Mouse (Mus musculus): ENCODE measurements around the gene Abhd13.

The Abhd13 gene

DNA sequence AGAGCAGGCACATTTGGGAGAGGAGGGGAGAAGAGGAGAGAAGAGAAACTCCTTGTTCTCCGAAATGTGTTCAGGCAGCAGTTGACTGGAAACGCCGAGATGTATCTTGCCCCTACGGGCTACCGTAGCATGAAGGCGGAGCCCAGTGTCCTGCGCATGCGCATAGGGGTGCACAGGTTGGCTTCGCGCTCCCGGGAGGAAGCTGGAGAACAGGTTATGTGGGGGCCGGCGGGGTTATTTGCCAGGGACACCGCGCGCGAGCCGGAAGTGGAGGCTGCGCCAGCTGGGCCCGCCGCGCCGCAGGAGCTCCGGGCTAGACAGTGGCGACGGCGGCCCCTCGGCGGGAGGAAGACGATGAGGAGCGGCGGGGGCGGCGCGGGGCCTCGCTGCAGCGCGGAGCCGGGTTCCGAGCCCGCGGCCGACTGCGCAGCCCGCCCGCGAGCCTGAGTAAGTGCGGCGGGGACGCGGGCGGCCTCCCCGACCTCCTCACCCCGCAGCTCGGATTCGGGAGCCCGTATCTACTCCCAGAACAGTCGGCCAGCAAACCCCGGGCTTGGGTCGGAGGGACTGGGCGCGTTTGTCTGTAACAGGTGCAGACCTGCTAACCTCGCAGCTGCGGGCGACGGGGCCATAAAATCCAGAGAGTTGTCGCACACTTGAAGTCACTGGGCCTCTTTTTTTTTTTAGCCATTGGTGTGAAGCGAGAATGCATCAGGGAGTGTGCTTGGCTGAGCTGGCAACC is at the start of gene Abhd13, which contains the start of gene Lig4:
Abhd13 (plus strand) TSS at position 135 of the 742 bp plus-strand sequence.
Lig4 (minus strand) TSS at position 114 of the 742 bp plus-strand sequence.
- DNase-seq (ENCODE audit: low spot score) = peak; percentile 95

DNA sequence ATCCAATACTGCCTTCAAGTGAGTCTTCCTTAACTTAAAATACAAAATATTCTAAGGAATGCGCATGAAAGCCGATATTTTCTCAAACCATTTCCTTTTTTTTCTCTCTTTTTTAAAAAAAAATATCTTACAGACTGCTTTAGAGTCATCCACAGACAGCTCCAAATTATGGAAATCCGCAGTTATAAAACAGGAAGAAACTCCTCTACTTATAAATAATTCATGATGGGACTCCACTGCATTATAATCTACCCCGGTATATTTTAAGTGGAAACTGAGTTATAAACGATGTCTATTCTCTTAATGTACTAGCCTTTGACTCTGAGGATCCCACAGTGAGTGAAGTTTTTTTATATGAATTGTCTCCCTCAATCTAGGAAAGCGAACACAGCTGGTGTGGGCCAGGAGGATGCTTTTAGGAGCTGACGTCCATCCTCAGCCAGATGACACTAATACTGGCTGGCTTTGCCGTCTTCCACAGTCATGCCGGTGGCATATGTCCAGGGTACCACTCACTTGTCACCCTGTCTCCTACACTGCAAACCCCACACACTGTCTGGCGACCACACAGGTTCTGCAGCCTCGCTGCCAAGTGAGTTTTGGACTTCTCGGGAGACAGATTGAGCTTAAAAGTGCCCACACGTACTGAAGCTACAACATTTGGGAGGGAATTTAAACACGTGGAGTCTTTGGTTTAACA is 47.6 kb upstream of the Abhd13 start:
- DNase-seq (ENCODE audit: low spot score) = no peak

DNA sequence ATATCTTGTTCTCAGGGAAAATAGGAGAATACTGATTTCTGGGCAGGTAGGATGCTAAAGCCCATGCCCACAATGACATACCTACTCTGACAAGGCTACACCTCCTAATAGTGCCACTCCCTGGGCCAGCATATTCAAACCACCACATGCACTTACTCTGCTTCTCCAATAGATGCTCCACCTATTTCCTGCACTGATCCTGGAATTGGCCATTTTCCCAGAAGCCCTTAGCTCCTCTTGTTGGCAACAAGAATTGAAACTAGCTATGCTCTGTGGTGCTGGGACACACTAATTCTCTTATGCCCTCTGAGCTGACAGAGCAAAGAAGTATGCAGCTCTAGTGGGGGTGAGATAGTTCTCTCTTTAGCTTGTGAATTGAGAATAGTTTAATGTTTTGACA is 44.8 kb upstream of the Abhd13 start:
- no peak for DNase-seq (ENCODE audit: low spot score)

DNA sequence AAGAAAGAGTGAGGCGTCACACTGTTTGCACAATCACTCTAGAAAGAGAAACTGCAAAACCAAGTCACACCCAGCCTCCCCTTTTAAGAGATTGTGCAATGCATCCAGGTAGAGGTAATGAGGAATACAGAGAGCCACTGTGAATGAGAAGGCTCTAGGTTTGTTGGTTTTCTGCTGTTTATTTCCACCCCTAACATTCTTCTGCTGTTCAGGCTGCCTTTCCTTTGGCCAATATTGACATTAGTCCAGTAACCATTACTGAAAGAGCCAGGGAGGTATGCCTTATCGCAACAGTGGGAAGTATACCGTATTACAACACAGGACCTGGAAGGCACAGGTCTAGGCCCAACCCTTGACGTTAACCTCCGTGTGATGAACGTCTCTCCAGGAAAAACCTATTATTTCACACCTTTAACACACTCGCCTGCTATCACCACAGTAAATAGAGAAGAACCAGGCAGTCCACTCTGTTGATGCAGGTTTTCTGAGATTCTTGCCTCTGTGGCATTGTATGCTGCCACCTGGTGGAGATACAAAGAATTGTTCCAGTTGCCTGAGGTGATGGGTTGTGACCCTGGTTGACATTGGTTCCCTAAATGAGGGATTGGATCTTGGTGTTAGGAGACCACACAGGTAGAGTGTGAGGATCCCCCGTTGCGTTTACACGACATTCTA is 42.5 kb upstream of the Abhd13 start:
- no peak for DNase-seq (ENCODE audit: low spot score)

DNA sequence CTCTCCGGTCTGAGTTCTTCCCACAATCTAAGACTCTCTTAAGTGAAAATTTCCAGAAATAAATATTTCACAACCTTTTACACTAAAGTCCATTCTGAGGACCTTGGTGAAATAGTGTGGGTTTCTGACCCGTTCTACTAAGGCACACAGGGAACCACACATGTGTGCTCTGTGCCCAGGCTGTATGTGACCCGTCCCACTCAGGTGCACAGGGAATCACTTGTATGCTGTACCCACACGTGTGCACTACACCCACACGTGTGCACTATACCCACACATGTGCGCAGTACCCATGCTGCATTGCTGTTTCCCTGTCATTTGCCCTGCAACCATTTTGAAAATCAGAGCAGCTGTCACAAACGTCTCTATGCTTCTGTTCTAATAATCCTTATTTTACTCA is 41.9 kb upstream of the Abhd13 start:
- DNase-seq (ENCODE audit: low spot score) = no peak

DNA sequence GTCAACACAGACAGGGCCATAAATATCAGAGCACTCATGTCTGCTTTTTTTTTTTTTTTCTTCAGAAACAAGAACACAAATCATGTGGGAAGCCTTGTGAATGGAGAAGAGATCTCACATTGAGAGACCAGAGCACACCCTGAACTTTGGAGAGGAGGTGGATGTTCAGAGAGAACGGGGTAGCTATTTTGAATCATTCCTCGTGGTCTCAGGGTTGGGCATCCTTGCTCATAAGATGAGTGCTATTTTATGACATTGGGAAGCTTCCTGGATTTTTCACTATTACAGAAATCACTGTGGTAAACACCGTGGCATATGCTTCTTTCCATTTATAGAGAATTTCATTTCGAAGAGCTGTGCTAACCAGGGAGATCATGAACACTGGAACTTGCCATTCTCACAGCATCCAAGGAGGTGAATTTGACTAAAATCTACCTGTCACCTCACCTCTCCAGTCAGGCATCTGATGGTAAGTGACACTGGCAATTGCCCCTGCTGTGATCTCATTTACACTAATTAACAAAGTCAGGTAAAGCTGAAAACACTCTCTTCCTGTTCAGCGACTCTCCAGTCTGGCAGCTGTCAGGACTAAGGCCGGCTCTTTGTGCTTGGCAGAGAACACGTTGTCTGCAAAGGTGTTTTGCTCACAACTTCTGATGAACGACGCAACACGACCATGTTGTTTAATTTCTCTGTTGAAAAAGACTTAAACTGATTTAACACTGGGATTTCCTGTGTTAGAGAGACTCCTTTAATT is 28.2 kb upstream of the Abhd13 start:
- DNase-seq (ENCODE audit: low spot score) = no peak

DNA sequence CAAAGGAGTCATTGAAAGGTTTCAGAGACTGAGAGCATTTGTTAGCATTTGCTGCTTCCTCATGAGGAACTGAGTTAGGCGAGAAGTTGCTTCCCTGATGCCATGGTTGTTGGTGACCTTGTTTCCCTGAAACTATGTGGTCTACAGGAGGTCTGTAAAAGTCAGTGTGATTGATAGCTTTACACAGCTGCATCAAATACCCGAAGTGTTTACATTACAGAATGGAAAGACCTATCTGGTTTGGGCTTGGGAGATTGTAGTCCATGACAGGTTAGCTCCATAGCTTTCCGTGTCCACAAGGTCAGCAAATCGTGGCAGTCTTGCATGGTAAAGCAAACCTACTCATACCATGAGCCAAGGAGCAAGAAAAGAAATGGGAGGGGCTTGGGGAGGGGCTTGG is 19.2 kb upstream of the Abhd13 start:
- DNase-seq (ENCODE audit: low spot score) = no peak

DNA sequence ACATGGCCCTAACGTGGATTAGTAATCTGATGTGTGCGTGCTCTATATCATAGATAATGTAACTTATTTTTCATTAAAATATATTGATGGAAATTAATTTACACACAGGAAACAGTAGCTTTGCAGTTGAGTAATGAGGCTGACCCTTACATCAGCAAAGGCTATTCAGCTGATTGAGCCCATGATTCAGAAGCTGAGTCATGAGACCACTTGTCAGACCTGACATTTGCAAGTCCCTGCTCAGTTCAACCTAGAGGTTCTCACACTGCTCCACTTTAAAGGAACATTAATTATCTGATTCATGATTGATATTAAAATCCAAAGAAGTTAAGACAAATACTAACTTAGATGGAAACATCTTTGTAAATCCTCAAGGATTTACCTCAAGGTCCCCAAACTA is 17.6 kb upstream of the Abhd13 start:
- DNase-seq (ENCODE audit: low spot score) = no peak

DNA sequence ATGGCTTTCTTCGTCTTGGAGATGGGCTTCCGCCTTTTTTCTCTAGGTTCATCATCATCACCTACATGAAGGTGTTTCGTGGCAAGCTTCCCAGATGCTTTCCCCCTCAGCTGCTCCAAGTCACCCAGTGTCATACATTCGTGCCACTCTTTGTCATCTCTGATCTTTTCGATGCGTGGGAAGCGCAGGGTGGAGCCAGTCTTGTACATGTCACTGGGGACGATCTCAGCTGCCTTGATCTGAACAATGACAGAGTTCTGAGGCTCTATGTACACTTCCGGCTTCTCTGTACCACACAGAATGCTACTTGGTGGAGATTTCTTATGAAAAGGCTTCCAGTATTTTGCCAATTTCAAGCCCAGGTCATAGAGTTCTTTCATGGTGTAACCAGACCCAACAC is 5.6 kb upstream of the Abhd13 start:
- no peak for DNase-seq (ENCODE audit: low spot score)

DNA sequence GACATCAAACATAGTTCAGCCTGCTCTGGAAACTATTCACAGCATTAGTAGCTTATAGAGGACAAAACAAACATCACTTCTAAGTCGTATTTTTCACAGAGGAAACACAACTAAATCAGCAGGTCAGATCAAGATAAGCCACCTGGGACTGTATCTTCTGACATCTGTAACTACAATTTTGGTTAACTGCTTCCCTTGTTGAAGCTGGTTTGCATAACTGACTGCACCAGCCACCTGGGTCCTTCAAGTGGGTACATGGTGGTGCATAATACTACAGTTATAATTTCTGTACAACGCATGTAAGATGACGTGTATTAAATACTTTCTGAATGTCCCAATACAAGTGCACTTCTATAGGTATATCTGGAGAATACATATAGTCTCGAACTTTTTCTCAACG is 2.2 kb upstream of the Abhd13 start:
- no peak for DNase-seq (ENCODE audit: low spot score)

DNA sequence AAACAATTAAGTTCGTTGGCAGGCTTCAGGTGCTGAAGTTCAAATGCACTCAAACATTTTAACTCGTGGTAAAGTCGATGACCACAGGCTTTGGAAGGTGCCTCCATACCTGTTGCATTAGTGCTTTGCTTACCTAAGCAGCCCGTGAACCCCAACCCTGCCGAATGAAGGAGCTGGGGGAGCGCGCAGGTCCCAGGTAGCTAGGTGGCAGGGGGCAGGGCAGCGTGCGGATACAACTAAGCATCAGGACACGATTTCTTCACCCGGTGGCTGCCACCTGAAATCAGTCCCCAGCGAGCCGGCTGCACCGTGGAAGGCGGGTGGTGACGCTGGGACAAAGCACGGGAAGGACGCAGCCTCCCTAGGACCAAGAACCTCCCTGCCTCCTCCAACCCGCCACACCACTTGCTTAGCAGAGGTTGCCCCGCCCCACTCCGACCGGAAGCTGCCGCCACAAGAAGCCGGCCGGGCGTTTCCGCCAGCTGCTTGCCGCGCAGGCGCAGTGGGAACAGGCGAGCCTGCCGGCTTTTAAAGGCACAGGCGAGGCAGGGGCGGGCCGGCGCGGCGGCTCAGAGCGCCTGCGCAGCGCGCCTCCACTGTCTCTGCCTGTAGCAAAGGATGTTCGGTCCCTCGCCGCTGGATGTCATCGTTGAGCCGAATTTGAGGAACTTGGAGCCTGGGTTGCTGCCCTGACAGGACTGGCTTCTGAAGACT is 1.5 kb upstream of the Abhd13 start:
- peak; percentile 99 for DNase-seq (ENCODE audit: low spot score)

DNA sequence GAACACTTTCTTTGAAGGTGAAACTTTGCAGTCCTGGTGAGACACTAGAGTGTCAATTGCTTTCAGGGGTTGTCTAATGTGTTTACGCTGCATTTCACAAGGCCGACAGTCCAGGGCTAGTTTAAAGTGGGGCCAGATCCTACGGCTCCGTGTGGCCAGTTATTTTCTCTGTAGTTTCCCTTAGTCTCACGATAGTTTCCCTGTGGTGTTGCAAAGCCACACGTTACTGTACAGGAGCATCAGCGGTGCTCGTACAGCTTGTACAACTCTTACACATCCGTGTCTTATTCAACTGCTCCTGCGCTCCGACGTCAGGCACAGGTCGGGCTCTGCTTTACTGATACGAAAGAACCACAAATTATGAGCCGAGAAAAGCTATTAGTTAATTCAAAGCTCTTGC is 491 bp upstream of the Abhd13 start:
- DNase-seq (ENCODE audit: low spot score) = no peak

DNA sequence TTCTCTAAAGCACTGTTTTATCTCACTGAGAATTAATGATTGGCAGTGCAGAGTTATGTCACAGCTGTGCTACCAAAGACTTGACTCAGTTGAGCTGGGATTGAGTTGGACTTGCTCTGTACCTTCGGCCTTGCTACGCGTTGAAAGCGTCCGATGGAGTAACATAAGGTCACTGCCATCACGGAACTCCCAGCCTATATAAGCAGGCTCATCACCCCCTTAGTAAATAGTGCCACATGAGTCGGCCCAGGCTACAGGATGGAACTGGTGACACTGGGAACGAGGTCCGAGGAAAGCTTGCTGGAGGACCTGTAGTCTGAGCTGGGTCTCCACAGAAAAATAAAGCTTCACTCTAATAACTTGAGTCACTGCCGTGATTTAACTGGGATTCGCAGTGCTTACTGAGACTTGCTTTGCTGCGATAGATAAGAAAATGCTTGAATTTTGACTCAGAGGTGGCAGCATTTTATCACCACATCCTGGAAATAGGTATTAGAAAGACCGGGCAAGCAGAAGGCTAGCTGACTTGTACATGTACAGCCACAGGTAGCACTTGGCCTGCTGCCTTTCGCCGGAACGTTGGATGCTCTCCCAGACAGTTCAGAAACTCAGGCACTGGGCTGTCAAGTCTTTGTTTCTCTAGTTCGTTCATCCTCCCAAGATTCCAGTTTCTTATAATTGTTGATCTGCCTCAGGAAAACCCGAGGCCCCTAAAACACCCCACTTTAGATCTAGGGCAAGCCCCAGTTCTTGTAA is 1.1 kb downstream of the Abhd13 start:
- no peak for DNase-seq (ENCODE audit: low spot score)

DNA sequence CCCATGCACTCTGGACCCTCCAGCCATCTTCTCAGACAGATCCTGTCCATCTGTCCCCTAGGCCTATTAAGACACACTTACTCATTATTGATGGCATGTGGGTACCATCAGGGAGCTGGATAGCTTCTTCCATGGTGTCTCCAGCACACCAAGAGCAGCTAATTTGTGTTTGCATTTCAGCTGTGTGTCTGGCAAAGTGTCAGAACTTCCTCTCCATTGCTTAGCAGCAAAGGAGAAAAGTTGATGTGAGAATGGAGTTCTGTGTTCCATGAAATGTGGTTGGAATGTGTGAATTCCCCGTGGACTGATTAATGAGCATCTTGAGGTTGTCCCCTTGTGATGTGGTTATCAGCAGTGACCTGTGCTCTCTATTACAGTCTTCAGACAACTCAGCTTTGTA is 2.2 kb downstream of the Abhd13 start:
- no peak for DNase-seq (ENCODE audit: low spot score)

DNA sequence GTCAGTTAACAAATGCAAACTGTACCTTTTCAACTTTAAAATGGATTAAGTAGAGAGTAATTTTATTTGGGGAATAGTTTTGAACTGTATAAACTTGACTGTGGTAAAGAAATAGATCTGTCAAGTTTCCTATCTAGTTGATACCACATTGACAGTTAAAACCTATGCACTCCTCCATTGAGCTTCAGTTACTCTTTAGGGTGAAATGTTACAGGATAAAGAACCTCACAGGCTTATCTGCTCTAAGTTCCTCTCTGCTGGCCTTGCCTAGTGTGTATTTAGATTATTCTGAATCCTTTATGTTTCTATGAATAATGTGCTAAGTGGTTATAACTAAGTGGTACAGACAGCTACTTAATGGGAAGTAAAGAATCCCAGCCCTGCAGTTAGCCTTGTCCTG is 2.7 kb downstream of the Abhd13 start:
- no peak for DNase-seq (ENCODE audit: low spot score)

DNA sequence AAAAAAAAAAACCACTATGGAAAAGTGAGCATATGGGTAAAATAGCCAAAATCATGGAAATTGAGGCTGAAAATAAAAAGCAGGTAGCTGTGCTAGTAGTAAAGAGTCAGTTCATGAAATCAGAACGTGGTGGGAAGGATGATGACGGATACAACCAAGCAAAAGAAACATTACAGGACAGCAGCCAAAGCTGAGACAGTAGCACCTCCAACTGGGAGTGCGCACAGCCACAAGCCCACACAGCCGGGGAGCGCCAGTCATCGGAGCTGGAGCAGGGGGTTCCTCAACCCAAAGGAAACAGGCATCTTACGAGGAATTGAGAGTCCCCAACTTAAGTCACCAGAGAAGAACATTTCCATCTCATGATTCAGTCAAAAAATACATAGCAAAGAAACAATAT is 26.6 kb downstream of the Abhd13 start:
- no peak for DNase-seq (ENCODE audit: low spot score)

DNA sequence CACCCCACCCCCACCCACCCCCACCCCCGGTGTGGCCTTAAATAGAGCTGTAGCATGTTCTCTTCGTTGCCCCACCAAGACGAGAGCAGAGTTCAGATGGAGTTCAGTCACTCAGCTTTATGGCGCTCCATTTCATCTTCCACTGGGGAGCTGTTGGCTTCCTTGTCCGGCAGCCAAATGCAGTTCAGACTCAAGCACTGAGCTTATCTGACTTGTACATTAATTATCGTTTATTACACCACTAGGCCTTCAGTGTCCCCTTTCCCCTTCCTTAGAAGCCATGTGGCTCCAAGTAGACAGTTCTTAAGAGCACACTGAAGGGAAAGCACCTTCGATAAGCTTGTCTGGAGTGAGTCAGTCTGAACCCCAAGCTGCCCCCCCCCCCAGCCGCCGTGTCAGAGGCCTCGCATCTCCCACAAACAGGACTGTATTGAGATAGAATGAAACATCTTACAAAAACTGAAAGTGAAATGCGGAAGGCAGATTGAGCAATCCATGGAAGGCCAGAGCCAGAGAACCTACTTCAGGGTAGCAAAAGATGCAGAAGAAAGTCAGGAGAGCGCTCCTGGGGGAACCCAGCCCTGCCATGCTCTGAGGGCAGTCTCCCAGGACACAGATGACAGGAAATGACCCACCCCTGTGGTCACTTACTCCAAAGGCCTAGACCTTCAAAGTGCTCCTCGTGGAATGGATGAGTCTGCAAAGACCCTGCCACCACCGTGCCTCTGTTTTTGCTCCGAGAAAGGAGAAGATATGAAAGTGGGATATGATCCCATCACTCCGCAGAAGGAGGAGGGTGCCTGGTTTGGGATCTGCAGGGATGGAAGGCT is 28.9 kb downstream of the Abhd13 start, which contains the start of gene Tnfsf13b:
Tnfsf13b (plus strand) TSS at position 312 of the 830 bp plus-strand sequence.
- DNase-seq (ENCODE audit: low spot score) = no peak

DNA sequence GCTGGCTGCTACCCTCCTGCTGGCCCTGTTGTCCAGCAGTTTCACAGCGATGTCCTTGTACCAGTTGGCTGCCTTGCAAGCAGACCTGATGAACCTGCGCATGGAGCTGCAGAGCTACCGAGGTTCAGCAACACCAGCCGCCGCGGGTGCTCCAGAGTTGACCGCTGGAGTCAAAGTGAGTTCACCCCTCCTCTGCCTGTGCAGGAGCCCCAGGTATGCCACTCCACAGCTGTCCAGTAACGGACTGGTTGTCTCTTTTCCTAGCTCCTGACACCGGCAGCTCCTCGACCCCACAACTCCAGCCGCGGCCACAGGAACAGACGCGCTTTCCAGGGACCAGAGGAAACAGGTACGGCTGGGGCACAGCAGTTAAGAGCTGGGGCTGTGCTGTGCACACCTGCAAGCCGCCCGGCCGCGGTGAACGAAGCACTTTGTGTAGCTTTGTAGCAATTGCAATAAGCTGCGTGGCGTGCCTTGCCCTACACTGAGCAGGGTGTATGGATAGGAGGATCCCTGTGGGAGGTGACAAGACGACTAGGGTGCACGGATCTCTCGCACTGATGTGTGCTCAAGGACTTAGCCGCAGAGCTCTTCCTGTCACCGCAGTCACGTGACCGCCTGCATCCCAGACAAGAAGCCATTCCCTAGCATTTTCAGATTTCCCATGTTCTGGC is 29.6 kb downstream of the Abhd13 start:
- DNase-seq (ENCODE audit: low spot score) = no peak

DNA sequence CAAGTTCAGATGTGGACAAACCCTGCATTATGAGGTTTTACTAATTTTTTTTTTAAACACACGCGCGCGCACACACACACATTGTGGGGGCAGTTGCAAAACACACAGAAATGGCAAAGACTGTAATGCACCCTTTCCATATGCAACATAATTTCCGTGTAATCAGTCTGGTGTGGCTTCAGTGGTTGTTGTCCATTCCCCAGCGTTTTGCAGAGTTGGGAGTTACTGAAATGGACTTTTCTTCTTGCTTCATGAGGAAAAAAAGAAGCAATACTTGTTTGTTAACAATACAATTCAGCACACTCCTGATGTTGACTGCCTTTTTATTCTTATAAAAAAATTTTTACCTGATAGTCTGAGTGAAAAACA is 30.1 kb downstream of the Abhd13 start:
- DNase-seq (ENCODE audit: low spot score) = no peak

Measured in ovary, adult 18-20 months (tissue).